Mouse (Mus musculus) lung, postnatal 0 days (tissue): Measurements from ENCODE around the gene Parp8.

Source experiments
- CTCF ChIP-seq: IDR thresholded peaks from 2 replicates; pipeline ENCODE4 v1.5.1; 2016; ENCODE audit warnings: antibody characterized with exemption, mild to moderate bottlenecking
- EP300 ChIP-seq: IDR thresholded peaks from 2 replicates; pipeline ENCODE4 v1.6.1; 2016; ENCODE audit warnings: antibody characterized with exemption, mild to moderate bottlenecking, control low read depth

GRCm38 (mm10) chr13:116879580-116880192 is 145.7 kb downstream of the Parp8 start:
- TF ChIP-seq CTCF (no peak), EP300 (no peak)
